Mouse (Mus musculus) right cerebral cortex, postnatal 36 days (tissue): ENCODE results near the gene Syce3.

Experiments used
- DNase-seq, 2 experiments: peaks; one replicate each; pipeline ENCODE4 v3.0.0; 2022; ENCODE audit warnings: low spot score in 2 of 2, mixed read lengths in 1 of 2

Syce3 gene

DNA sequence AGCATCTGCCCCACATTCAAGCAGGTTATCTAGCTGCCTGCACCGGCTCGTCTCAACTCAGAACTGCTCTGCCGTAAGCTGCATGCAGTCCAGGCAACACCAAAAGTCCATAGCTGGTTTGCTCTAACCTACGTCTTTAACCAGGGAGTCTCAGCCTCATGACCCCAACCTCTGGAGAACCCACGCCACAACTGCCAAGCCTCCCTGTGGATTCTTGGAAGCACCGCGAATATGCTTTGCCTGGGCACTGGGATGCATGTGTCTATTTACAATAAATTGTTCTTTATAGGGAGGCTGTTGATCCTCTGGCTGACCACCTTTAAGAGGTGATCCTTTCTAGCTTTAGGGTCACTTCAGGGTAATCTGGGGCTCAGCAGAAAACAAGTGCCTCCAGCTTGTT lies 37.8 kb downstream of the Syce3 start:
- DNase-seq, result no peak

DNA sequence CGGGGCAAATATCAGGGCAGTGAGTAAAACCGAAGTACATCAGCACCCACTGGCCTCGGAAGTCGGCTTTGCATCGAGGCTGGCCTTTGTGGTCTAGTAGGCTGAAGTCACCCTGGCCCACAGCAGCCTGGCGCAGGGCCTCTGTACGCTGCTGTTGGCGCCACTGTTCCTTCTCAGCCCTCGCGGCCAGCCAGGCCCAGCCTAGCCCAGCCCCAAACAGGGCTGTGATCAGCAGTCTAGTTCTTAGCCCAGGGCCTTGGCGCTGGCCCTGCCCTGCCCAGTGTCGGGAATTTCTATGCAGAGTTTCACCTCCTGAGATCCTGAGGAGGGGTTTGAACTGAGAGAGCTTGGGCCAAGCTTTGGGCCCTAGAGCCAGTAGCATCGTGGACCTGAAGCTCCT lies 38.2 kb downstream of the Syce3 start:
- no peak for DNase-seq

DNA sequence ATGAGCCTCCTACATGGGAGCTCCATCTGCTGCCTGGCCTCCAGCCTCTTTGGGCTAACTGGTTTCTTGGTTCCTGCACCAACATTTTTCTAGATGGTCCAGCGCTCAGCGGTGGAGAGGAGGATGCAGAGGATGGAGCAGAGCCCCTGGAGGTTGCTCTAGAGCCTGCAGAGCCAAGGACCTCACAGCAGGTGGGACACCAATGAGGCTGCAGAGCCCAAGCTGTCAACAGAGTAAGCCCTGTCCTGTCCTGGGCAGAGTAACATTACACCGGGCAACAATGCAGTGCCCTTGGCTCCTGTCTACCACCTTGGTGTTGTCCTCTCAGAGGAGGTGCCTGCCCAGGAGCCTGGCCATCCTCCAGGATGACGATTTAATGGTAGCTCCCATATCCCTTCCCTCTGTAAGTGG lies 45.2 kb downstream of the Syce3 start:
- DNase-seq, result no peak

DNA sequence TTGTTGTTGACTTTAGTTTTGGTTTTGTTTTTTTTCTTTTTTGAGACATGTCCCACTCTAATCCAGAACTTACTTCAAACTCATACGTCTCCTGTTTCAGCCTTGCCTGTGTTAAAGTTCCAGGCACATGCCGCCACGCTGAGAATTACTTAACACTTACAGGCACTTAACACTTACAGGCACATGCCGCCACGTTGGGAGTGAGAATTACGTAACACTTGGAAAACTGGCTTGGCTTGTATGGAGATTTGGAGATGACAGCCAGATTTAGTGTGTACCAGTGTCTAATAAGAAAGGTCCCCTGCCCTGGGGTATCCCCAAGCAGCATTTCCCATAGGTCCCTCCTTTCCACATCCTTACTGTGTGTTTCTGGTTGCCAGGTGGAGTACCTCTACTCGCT lies 47.3 kb downstream of the Syce3 start:
- DNase-seq, result no peak

DNA sequence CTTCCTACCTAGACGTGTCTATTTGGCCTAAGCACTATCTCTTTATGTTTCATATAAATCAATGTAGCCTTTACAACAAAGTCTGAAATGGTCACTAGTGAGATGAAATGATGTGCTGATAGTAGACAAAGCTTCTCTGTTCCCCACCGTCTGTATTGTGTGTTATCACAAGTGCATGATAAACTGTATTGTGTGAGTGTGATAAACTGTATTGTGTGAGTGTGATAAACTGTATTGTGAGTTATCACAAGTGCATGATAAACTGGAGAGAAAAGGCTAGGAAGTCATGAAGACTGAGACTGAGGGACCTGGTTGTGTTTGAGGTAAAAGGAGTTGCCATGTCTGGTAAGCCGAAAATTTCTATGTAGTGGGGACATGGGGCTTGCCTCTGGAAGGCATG lies 51.5 kb downstream of the Syce3 start:
- no peak for DNase-seq

DNA sequence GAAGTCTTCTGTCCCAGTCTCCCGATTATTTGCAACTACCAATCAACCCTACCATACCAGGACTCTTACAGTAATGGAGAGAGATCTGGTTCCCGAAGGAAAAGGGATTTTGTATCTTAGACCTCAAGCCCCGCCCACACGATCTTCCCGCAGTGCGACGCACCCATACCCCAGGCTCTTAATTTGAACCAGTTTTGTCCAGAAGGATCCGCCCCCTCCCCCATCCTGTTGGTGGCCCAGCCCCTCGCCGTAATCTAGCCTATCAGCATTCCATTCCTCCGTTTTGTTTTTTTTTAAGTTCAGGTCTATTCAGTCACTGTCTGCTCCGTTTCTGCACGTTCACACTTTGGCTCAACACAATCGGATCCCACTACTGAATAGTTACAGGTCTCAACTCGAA lies 53.9 kb downstream of the Syce3 start:
- DNase-seq, result peak in 1 of 2 experiments; percentile 48

DNA sequence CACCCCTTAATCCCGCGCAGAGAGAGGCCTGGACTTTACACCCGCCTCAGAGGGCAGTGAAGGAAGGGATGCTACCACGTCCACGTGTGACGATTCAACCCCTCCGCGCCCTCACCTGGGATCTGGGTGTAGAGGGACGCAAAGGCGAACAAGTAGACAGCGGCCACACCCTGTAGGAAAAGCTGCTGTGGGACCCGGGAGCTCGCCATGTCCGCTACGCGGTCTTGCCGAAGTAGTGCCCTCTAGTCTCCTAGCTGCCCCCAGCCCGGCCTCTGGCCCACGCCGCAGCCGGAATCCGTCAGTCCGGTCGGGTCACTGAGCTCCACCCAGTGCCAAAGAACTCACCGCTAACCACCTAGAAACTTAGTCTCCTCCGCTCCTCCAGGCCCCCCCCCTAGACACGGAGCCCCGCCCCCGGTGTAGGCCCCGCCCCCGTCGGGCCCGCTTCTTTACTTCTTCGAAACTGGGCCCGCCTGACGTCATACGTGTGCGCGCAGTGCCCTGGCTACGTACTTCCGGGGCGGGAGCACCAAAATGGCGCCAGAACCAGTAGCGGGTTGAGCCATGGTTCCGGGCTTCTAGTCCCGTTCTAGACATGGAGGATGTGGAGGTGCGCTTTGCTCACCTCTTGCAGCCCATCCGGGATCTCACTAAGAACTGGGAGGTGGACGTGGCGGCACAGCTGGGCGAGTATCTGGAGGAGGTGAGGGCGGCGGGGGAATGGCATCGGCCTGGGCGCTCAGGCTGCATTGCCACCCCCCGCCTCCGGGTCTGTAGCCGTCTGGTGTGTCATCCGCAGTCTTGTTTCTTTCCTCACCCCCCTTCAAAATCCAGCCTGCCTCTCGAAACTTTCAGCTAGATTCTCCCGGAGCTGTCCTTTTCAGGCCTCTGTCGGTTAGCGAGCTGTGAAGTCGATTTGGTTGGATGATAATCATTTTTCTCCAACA lies 54.8 kb downstream of the Syce3 start, which contains the start of the genes Lmf2 and Ncaph2:
Gene Lmf2, minus strand, starts transcription at position 419 of the 947 bp plus-strand sequence.
Gene Ncaph2, plus strand, starts transcription at position 479 of the 947 bp plus-strand sequence.
- peak; percentile 92 for DNase-seq

DNA sequence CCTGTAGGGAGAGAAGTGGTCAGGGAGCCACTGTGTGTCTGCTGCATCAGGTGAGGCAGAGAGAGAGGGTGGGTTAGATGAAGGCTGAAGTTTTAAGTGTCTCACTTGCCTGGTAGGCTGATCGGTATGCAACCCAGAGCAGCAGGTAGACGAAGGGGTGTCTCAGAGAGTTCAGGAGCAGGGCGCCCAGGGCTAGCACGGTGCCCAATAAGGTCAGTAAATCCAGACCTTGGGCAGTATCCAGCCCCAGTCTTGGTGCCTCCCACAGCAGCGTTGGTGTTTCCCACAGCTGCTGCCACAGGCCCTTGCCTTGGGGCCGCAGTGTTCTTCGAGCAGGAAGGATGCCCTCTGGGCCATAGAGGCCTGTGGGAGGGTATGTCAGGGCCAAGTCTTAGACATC lies 55.8 kb downstream of the Syce3 start:
- no peak for DNase-seq

DNA sequence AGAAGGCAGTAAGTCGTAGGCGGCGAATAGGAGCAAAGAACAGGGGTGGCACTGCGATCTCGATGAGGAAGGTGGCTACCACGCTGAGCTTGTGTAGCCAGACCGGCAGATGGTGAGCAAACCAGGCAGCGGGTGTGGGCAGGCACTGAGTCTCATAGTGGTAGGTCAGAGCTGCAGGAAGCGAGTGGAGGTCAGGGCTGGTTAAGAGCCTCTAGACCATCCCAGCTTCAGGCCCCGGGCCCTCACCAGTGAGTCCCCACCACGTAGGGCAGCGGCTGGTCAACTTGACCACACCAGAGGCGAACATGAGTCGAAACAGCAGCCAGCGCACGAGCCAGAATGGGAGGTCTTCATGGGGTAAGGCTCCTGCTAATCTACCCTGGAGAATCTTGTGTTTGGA lies 56.5 kb downstream of the Syce3 start:
- DNase-seq, result no peak

DNA sequence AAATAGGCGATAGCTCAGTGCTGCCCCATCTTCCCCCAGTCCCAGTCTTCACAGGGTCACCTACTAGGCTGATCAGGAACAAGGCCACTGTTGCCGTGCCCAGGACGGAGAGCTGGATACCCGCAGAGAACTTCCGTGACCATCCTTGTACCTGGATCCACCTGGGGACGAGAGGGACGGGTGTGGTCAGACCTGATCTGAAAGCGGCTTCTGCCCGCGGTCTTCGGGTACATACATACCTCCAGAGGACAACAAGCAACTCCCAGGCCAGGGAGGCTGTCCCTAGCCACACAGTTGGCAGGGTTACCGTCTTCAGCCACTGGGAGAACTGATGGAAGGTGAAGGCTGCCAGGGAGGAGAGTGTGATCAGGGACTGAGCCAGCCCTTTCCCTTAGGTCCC lies 57.5 kb downstream of the Syce3 start:
- DNase-seq, result no peak

DNA sequence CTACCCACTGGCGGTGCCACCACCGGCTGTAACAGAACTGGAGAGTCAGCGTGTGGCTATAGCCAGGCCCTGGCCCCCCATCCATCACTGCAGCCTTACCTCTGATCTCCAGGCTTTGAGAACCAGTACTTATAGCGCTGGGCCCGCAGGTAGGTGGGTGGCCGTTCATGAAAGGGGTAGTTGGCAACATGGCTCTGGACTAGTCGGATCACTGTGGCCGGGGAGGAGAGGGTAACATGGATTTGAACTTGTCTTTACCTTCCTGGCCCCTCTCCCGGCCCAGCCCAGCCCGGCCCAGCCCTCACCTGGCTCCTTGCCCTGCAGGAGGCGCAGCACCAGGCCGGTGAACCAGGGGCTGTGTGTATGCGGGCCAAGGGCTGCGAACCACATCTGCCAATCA lies 58.2 kb downstream of the Syce3 start:
- DNase-seq, result no peak

DNA sequence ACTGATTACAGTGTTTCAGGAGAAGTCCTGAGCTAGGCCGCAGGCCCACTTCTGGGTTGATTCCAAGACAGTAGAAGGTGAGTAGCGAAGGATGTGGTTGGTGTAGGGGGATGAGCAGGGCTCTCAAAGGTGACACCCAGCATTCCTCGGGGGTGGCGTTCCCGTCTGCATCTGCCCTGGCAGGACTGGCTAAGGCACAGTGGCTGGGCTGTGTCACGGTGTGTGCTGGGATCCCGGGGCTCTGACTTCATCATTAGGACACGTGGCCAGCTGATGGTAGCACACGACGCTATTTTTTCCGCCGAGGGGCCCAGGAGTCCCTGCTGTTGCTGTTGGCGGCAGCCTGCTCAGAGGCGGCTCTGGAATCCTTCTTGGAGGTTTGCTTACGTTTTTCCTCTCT lies 59.0 kb downstream of the Syce3 start:
- DNase-seq, result no peak

DNA sequence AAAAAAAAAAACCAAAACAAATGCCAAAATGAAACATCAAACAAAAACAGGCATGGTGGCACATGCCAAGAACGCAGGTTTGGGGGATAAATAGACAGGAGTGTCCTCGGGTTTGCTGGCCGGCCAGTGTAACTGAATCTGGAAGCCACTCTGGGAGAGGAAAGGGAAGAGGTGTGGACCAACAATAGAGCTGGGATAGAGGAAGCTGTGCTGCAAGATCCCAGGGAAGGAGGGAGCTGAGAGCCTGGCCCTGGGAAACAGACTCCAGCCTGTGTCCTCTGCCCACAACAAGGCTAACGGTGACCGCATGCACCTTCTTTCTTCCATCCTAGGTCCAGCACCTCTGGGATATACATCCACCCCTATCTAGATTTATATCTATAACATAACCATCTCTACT lies 59.9 kb downstream of the Syce3 start:
- DNase-seq, result no peak

DNA sequence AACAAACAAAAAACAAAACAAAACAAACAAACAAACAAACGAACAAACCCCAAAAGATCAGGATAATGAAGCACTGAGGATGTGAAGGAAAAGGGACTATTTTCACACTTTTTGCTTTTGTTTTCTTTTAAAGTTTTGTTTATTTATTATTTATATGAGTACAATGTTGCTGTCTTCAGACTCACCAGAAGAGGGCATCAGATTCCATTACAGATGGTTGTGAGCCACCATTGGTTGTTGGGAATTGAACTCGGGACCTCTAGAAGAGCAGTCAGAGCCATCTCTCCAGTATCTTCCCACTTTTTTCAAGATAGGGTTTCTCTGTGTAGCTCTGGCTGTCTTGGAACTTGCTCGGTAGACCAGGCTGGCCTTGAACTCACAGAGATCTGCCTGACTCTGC lies 67.0 kb downstream of the Syce3 start:
- no peak for DNase-seq

DNA sequence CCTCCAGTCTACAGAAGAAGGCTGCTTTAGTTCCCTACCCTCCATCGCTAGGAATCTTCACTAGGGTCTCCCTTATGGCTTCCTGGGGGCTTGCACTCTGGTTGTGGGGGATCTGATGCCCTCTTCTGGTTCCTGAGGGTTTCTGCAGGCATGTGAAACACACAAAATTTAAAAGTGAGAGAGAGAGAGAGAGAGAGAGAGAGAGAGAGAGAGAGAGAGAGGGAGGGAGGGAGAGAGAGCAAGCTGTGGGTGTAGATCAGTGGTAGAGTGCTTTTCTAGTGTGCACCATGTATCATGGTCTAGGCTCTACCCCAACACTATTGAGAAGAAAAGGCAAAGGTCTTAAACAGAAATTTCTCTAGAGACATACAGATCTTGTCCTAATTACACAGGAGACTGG lies 68.6 kb downstream of the Syce3 start:
- no peak for DNase-seq
